Mouse (Mus musculus) forebrain, embryonic 10.5 days (tissue): ENCODE data around the gene Sidt1. TPM values are rescaled to one million over a fixed set of nuclear protein-coding genes. Genes with fewer than 3 reads are reported as not detected.

ENCODE experiments used
- DNase-seq: peaks from one replicate; pipeline ENCODE4 v3.0.0-alpha.2; 2017; ENCODE audit warnings: low spot score; ENCODE audit errors: extremely low spot score
- H3K27ac ChIP-seq: fragments of 300-500 bp; sonication (generic); 2 replicates; pipeline ENCODE4 v1.5.1; 2016; ENCODE audit warnings: mild to moderate bottlenecking
- H3K27me3 ChIP-seq: fragments of 300-500 bp; sonication (generic); 2 replicates; pipeline ENCODE4 v1.6.1; 2016; ENCODE audit warnings: mild to moderate bottlenecking; ENCODE audit not compliant: poor library complexity, severe bottlenecking
- H3K36me3 ChIP-seq: fragments of 300-500 bp; sonication (generic); replicated peaks from 2 replicates; pipeline ENCODE4 v1.6.1; 2016; ENCODE audit warnings: mild to moderate bottlenecking, moderate library complexity
- H3K4me1 ChIP-seq: fragments of 300-500 bp; sonication (generic); 2 replicates; pipeline ENCODE4 v1.6.1; 2016
- H3K4me3 ChIP-seq: fragments of 300-500 bp; sonication (generic); 2 replicates; pipeline ENCODE4 v1.5.1; 2016; ENCODE audit warnings: mild to moderate bottlenecking, moderate library complexity
- H3K9me3 ChIP-seq: fragments of 300-500 bp; sonication (generic); 2 replicates; pipeline ENCODE4 v1.6.1; 2016; ENCODE audit warnings: mild to moderate bottlenecking, moderate library complexity
- WGBS: fragments of 180-500 bp; shearing (Covaris S2); methylation state at CpG from one replicate; pipeline ENCODE4 v1.1.7; 2016; 5-methylcytosine and 5-hydroxymethylcytosine counted together
- polyA plus RNA-seq: library from polyadenylated mRNA; unstranded; fragments of >200 nt; fragmentation: Nextera tagmentation; extraction: Ambion mirVana; gene quantifications from 2 replicates; pipeline ENCODE4 v1.2.1, GENCODE M21; 2016

Gene Sidt1
- polyA plus RNA-seq, 1 experiment from 2014 or later: 0.15 TPM

DNA sequence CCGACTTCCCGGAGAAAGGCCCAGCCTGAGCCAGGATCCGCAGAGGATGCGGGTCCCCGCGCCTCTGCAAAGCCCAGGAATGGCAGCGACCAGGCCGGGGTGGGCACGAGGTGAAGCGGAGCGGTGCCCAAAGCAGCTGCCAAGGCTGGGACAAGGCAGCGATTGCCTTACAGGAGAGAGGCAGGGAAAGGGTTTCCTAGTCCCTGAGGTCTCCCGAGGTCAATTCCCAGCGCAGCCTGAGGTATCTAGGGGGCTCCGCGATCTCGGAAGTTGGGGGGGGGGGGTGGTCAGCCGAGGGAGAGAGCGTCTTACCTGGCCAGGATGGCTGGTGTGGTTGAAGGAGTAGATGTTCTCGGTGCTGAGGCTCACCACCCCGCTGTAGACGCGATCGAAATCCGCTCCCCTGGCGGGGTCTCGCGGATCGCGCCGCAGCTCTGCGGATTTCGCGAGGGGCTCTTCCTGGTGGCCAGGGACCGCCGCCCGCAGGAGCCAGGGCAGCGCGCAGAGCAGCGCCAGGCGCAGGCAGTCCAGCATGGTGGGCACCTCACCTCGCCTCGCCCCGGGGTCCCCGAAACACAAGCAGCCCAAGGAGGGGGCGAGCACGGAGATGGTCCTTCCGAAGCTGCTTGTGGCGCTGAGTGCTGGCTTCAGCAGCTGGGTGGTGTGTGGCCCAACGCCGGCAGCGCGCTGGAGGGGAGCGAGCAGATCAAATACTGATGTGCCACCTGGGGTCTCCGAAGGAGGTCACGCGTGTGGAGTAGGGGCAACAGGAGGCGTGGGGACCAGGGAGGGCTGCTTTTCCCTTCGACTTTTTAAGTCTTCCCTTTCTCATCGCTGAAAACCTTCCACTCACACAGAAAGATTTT is 768 bp downstream of the Sidt1 start:
- peak; percentile 46 for DNase-seq
- peak overlapping the region; percentile 76 for H3K4me3 ChIP-seq
- peak overlapping the region; percentile 71 for H3K27ac ChIP-seq
- H3K27me3 ChIP-seq: peaks cover 49% of the 10 kb centered on the region
- H3K9me3 ChIP-seq: peaks cover 5% of the 10 kb centered on the region; the same call in 1 of the 2 replicates
- peaks cover 25% of the 10 kb centered on the region for H3K4me1 ChIP-seq
- no peaks in the 10 kb centered on the region for H3K36me3 ChIP-seq
- under 1% methylated on average over 60 of the region's 60 CpGs for WGBS

DNA sequence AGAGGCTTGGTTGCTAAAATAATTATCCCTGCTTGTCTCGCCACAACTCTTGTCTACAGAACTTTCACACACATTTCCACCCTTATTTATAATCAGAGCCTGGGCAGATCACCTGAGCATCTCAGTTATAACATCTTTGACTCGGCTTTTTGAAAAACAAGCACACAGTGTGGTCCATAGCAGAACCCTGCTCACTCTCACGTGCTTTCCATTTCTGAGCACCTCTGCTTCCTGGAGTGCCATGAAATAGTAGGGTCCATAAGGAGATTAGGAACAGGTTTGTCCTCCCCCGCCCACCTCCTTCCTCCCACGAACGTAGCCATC is 1.4 kb downstream of the Sidt1 start:
- 9% methylated on average over 6 of the region's 6 CpGs for WGBS
- no peak for DNase-seq
- Histone ChIP-seq H3K27me3 (peaks cover 49% of the 10 kb centered on the region), H3K36me3 (no peaks in the 10 kb centered on the region), H3K9me3 (peaks cover 5% of the 10 kb centered on the region; the same call in 1 of the 2 replicates), H3K27ac (peak overlapping the region; percentile 71; the same call in 1 of the 2 replicates), H3K4me3 (peak overlapping the region; percentile 76), H3K4me1 (peaks cover 25% of the 10 kb centered on the region)

DNA sequence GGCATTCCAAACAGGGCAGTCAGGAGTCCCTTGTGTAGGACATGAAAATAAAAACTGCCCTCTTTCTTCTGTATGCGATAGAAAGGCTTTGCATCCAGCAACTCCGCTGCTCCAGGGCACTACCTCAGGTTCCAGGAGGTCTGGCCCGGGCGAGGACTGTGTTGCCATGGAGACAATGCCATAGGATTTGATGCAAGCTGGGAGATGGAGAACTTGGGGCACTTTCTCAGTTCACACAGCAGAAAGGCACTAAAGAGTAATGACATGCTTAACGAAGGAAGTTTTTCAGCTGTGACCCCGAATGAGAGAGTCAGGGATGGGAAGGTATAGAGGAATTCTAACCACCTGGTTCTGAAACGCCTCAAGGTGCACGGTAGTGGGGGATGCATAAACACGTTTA is 1.8 kb downstream of the Sidt1 start:
- peak; percentile 31 for DNase-seq
- H3K36me3 ChIP-seq: no peaks in the 10 kb centered on the region
- H3K27ac ChIP-seq: no peak overlapping the region
- H3K4me1 ChIP-seq: peaks cover 25% of the 10 kb centered on the region
- WGBS: 12% methylated on average over 9 of the region's 9 CpGs
- H3K4me3 ChIP-seq: no peak overlapping the region
- peaks cover 49% of the 10 kb centered on the region for H3K27me3 ChIP-seq
- peaks cover 5% of the 10 kb centered on the region; the same call in 1 of the 2 replicates for H3K9me3 ChIP-seq

DNA sequence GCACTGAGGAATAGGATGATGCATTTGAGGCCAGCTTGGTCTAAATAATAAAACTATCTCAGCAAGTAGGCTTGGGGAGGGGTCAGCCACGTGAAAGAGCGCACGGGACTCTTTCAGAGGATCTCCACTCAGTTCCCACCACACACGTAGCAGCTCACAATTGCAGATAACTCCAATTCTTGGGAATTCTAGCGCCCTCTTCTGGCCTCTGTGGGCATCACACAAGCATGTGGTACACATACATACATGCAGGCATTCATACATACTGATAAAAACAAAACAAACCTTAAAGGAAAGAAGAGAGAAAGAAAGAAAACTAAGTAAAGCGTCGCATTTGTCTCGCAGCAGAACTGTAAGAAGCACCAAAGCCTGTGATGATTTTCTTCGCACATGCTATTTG is 2.3 kb downstream of the Sidt1 start:
- Histone ChIP-seq H3K36me3 (no peaks in the 10 kb centered on the region), H3K27me3 (peaks cover 49% of the 10 kb centered on the region), H3K9me3 (peaks cover 5% of the 10 kb centered on the region; the same call in 1 of the 2 replicates), H3K4me3 (no peak overlapping the region), H3K4me1 (peaks cover 25% of the 10 kb centered on the region), H3K27ac (no peak overlapping the region)
- 78% methylated on average over 9 of the region's 9 CpGs for WGBS
- DNase-seq: no peak

DNA sequence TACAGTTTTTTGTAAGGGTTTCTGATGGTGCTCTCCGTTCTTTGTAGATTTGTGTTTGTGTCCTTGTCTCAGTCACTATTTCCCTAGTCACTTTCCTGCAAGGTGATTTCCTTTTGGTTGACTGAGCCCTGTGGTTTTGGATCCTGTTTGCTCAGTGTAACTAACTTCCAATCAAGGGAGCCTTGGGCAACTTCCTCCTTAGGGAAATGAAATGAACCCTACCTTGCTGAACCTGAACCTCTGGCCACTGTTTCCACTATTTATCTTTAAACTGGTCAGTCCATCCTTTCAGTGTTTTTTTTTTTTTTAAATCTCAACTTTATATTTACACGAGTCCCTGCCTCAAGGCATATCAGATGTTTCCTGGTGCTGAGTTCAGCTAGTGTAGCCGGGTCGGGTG is 4.4 kb downstream of the Sidt1 start:
- Histone ChIP-seq H3K36me3 (no peaks in the 10 kb centered on the region), H3K27ac (no peak overlapping the region), H3K9me3 (peaks cover 5% of the 10 kb centered on the region; the same call in 1 of the 2 replicates), H3K27me3 (peaks cover 33% of the 10 kb centered on the region), H3K4me3 (no peak overlapping the region), H3K4me1 (peaks cover 25% of the 10 kb centered on the region)
- WGBS: 69% methylated on average over 4 of the region's 4 CpGs
- no peak for DNase-seq

DNA sequence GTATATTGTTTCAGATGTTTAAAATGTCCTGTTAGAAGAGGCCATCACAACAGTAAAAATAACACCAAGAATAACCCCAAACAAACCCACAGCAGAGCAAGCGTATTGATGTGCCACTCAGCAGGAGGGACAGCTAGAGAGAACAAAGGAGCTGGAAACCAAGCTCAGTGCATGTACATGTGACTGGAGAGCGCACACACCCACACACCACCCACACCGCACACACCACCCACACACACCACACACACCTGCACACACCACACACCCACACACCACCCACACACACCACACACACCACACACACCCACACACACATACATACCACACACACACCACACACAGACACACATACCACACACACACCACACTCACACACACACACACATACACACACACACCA is 12.8 kb downstream of the Sidt1 start:
- Histone ChIP-seq H3K27ac (peak overlapping the region; percentile 48; the same call in 1 of the 2 replicates), H3K4me1 (peaks cover 8% of the 10 kb centered on the region), H3K9me3 (no peaks in the 10 kb centered on the region), H3K4me3 (no peak overlapping the region), H3K27me3 (no peaks in the 10 kb centered on the region), H3K36me3 (no peaks in the 10 kb centered on the region)
- no peak for DNase-seq
- WGBS: 82% methylated on average over 3 of the region's 3 CpGs

DNA sequence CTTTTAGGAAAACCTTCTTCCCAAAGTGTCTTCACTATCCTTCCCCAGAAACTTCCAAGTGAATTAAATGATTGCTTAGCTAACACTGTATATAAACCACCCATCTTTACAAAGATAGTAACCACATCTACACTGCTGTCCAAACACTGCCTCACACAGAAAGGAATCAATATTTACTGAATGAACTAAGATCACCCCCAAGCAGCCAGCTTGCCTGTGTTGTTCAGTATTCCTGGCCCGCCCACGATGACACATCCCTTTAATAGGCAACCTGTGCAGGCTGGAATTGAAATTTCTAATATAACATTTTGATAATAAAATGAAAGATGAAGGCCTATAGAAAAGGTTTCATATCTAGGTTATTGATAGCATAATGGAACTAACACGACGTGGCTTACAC is 16.6 kb downstream of the Sidt1 start:
- no peaks in the 10 kb centered on the region for H3K36me3 ChIP-seq
- no peak overlapping the region for H3K4me3 ChIP-seq
- H3K4me1 ChIP-seq: peaks cover 8% of the 10 kb centered on the region
- DNase-seq: no peak
- no peak overlapping the region for H3K27ac ChIP-seq
- H3K27me3 ChIP-seq: no peaks in the 10 kb centered on the region
- H3K9me3 ChIP-seq: no peaks in the 10 kb centered on the region
- WGBS: 91% methylated on average over 4 of the region's 4 CpGs

DNA sequence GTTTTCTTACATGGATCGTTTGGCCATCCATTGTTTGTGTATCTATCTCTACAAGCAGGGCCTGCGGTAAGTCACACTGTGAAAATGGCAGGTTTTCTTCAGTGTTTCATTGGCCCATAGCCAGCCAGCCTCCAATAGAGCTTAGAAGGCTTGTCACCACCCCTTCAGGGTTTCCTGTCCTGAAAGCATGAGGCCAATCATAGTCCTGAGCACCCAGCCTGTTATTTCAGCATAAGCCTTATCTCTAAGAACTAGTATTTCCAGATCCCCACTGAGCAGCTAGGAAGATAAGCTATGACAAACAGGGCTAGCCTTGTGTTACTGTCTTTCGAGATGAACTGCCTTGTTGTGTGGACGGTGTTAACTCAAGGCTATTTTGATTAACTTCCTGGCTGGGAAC is 19.6 kb downstream of the Sidt1 start:
- DNase-seq: no peak
- Histone ChIP-seq H3K9me3 (no peaks in the 10 kb centered on the region), H3K27me3 (no peaks in the 10 kb centered on the region), H3K4me3 (no peak overlapping the region), H3K27ac (no peak overlapping the region), H3K4me1 (no peaks in the 10 kb centered on the region), H3K36me3 (no peaks in the 10 kb centered on the region)
- 87% methylated on average over 4 of the region's 4 CpGs for WGBS

DNA sequence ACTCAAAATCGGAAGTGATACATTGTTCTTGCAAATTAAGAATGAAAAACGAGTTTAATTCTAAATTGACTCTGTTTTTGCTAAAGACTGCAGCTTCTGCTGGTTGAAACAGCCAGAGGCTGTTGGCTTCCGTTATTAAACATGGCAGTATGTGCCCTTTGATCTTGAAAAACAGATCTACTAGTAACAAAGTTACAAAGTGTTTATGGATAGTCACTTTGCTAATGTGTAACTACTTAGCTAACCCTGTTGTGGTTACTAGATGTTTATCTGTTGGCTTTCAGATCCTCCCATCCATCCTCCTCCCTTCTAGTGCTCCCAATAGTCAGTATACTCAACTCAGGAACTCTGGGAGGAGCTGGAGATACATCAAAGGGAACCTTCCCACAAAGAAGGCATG is 27.4 kb downstream of the Sidt1 start:
- H3K27ac ChIP-seq: no peak overlapping the region
- no peaks in the 10 kb centered on the region for H3K9me3 ChIP-seq
- no peak for DNase-seq
- H3K4me1 ChIP-seq: peaks cover 3% of the 10 kb centered on the region; the same call in 1 of the 2 replicates
- WGBS: 73% methylated on average over 3 of the region's 3 CpGs
- H3K27me3 ChIP-seq: no peaks in the 10 kb centered on the region
- H3K36me3 ChIP-seq: no peaks in the 10 kb centered on the region
- H3K4me3 ChIP-seq: no peak overlapping the region

DNA sequence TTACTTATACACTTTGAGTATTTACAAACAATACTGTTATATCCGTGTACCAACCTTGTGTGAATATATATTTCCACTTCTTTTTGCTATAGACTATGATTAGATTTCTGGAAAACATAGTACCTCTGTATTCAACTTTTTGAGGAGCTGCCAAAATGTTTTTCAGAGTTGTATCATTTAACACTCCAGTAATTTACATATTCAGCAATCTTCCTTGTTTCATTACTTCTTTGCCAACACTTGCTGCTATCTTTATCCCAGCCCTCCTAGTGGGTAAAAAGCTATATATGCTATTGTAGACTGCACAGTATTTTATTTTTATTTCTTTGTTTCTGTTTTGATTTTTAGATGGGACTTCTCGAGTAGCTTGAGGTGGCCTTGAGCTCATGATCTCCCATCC is 29.2 kb downstream of the Sidt1 start:
- Histone ChIP-seq H3K4me1 (peaks cover 3% of the 10 kb centered on the region; the same call in 1 of the 2 replicates), H3K4me3 (no peak overlapping the region), H3K9me3 (0 out of 2 replicates have a peak, but pooled peaks cover 5% of the 10 kb centered on the region), H3K27me3 (no peaks in the 10 kb centered on the region), H3K27ac (no peak overlapping the region), H3K36me3 (no peaks in the 10 kb centered on the region)
- DNase-seq: no peak
- 79% methylated on average over 2 of the region's 2 CpGs for WGBS

DNA sequence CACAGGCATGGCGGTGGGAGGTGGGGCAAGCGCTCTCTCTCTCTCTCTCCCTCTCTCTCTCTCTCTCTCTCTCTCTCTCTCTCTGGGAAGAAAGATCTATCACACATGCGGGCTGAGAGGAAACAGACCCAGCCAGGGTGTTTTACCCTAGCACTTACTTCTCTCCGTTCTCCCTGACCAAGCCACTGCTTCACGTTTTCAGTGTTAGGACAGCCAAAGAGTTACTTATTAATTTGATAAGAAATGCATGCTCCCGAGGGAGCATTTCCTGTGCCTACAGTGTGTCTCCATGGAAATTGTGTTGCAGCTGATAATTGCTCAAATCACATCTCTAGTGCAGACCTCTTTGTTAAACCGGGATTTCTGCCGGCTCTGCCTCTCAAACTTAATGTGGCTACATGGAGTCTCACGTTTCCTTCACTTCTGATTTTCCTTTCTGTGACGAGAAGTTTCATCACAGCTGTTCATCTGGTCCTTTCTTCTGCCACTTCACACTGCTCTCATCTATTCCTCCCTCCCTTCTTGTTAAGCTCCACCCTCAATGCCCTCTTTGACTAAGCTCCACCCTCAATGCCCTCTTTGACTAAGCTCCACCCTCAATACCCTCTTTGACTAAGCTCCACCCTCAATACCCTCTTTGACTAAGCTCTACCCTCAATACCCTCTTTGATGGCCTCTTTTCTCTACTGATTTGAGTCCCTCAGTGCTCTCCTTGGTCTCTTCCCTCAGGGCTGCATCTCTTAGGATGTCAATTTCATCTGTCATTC is 30.7 kb downstream of the Sidt1 start:
- H3K27me3 ChIP-seq: no peaks in the 10 kb centered on the region
- H3K9me3 ChIP-seq: 0 out of 2 replicates have a peak, but pooled peaks cover 5% of the 10 kb centered on the region
- no peaks in the 10 kb centered on the region for H3K36me3 ChIP-seq
- H3K27ac ChIP-seq: no peak overlapping the region
- H3K4me1 ChIP-seq: peaks cover 3% of the 10 kb centered on the region; the same call in 1 of the 2 replicates
- WGBS: 61% methylated on average over 10 of the region's 10 CpGs
- no peak for DNase-seq
- H3K4me3 ChIP-seq: no peak overlapping the region

DNA sequence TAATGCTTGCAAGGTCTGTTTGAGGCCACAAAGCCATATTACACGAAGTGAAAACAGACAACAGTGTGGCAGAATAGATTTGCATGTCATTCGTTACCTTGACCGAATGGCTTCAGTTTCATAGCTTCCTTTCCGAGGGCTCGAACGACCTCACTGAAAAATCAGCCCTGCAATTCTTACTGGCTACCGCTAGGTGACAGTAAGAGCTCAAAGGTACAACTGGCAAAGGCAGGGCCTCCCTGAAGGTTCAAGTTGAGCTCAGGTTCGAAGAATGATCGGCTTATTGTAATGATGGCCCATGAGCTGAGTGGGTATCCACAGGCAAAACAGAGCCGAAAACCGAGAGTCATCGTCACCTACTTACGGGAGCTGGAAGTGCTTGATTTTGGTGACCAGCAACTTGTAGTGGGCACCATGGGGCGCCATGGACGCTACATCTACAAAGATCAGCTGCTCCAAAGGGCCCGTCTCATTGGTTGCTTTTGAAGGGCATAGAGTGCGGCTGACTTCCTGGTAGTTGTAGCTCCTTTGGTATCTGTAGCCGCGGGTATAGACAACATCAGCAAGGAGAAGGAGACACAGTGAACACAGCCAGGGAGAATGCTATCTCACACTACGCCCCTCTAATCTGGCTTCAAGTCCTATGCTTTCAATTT is 33.4 kb downstream of the Sidt1 start:
- H3K27ac ChIP-seq: no peak overlapping the region
- H3K4me3 ChIP-seq: no peak overlapping the region
- H3K27me3 ChIP-seq: no peaks in the 10 kb centered on the region
- no peaks in the 10 kb centered on the region for H3K4me1 ChIP-seq
- 81% methylated on average over 20 of the region's 20 CpGs for WGBS
- DNase-seq: no peak
- 0 out of 2 replicates have a peak, but pooled peaks cover 5% of the 10 kb centered on the region for H3K9me3 ChIP-seq
- no peaks in the 10 kb centered on the region for H3K36me3 ChIP-seq
